Mouse (Mus musculus) forebrain, embryonic 12.5 days (tissue): ENCODE data around the gene Rhobtb1. TPM values are rescaled to one million over a fixed set of nuclear protein-coding genes. Genes with fewer than 3 reads are reported as not detected.
A peak's percentile ranks its signal among the peaks of the same experiment; 100 is the strongest.

Source experiments
- ATAC-seq: fragments of 200-750 bp; cut with Nextera tagmentation; 2 replicates; pipeline ENCODE4 v1.8.0; 2017; ENCODE audit warnings: moderate TSS enrichment; ENCODE audit not compliant: low FRiP score
- H3K27ac ChIP-seq: fragments of 300-500 bp; sonication (generic); 2 replicates; pipeline ENCODE4 v1.5.1; 2016; ENCODE audit warnings: mild to moderate bottlenecking
- H3K27me3 ChIP-seq: fragments of 300-500 bp; sonication (generic); 2 replicates; pipeline ENCODE4 v1.6.1; 2016; ENCODE audit warnings: mild to moderate bottlenecking
- H3K36me3 ChIP-seq: fragments of 300-500 bp; sonication (generic); replicated peaks from 2 replicates; pipeline ENCODE4 v1.6.1; 2016; ENCODE audit warnings: mild to moderate bottlenecking
- H3K4me1 ChIP-seq: fragments of 300-500 bp; sonication (generic); 2 replicates; pipeline ENCODE4 v1.6.1; 2016
- H3K4me2 ChIP-seq: fragments of 300-500 bp; sonication (generic); 2 replicates; pipeline ENCODE4 v1.6.1; 2016; ENCODE audit warnings: mild to moderate bottlenecking, moderate library complexity
- H3K4me3 ChIP-seq: fragments of 300-500 bp; sonication (generic); replicated peaks from 2 replicates; pipeline ENCODE4 v1.5.1; 2016; ENCODE audit warnings: mild to moderate bottlenecking
- H3K9ac ChIP-seq: fragments of 300-500 bp; sonication (generic); 2 replicates; pipeline ENCODE4 v1.6.1; 2016; ENCODE audit warnings: mild to moderate bottlenecking
- H3K9me3 ChIP-seq: fragments of 300-500 bp; sonication (generic); 2 replicates; pipeline ENCODE4 v1.6.1; 2016
- WGBS: fragments of 180-500 bp; shearing (Covaris S2); methylation state at CpG from one replicate; pipeline ENCODE4 v1.1.7; 2016; 5-methylcytosine and 5-hydroxymethylcytosine counted together
- polyA plus RNA-seq: library from polyadenylated mRNA; unstranded; fragments of >200 nt; fragmentation: Nextera tagmentation; extraction: Ambion mirVana; gene quantifications from 2 replicates; pipeline ENCODE4 v1.2.1, GENCODE M21; 2016

Gene Rhobtb1
- polyA plus RNA-seq, 1 experiment from 2014 or later = 17.8 TPM

DNA sequence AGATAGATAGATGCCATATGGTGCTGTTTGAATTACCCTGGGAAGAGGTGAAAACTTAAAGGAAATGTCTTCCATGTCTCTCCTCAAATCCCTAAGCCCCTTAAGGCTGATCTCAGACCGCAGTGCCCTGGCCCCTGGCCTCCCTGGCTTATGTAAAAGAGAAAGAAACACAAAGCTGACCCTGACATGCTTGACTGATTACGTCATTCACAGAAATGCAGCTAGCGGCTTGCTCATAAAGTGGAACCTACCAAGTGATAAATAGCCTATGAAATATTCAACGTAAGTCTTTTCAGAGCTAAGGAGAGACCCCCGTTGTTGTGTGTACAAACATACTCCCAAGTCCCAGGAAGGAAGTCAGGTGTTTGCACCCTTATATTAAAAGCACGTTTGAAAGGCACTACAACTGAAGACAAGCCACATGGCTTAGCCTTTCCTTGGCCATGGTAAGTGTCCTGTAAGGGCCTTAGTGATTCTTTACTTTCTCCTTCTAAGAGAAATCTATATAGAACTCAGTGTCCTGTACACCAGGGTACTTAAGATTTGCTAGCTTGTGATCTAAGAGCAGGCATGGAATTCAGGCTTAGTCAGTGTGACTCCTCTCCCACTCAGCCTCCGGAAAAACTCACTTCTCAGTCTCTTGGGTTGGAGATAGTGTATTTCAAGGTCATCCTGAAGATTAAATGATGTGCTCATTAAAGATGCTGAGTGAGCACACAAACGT lies 53.6 kb downstream of the Rhobtb1 start:
- Histone ChIP-seq H3K9me3 (no peaks in the 10 kb centered on the region), H3K36me3 (no peaks in the 10 kb centered on the region), H3K27me3 (no peaks in the 10 kb centered on the region), H3K4me3 (no peak overlapping the region), H3K9ac (no peak overlapping the region), H3K4me2 (no peak overlapping the region), H3K27ac (no peak overlapping the region), H3K4me1 (peaks cover 4% of the 10 kb centered on the region)
- WGBS = 34% methylated on average over 8 of the region's 8 CpGs
- no peak for ATAC-seq

DNA sequence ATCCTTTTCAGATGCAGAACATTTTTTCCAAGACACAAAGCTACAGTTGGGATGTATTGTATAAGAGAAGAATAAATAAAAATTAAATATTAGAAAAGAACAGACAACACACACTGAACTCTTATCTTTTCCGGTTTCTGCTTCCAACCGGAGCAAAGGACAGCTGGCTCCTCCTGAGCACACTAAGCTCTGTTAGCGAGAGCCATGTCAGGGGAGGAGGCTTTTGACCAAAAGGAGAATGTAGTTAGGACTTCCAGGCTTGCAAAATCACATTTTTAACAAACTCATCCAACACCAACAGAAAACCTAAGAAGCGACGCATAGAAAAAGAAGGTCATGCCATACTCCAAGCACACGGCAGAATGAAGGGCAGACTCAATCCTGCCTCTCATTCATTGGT lies 54.8 kb downstream of the Rhobtb1 start:
- no peak for ATAC-seq
- no peaks in the 10 kb centered on the region for H3K36me3 ChIP-seq
- H3K4me3 ChIP-seq = no peak overlapping the region
- WGBS = 85% methylated on average over 6 of the region's 6 CpGs
- H3K4me2 ChIP-seq = no peak overlapping the region
- no peak overlapping the region for H3K27ac ChIP-seq
- H3K27me3 ChIP-seq = no peaks in the 10 kb centered on the region
- H3K4me1 ChIP-seq = peaks cover 4% of the 10 kb centered on the region
- H3K9ac ChIP-seq = no peak overlapping the region
- no peaks in the 10 kb centered on the region for H3K9me3 ChIP-seq

DNA sequence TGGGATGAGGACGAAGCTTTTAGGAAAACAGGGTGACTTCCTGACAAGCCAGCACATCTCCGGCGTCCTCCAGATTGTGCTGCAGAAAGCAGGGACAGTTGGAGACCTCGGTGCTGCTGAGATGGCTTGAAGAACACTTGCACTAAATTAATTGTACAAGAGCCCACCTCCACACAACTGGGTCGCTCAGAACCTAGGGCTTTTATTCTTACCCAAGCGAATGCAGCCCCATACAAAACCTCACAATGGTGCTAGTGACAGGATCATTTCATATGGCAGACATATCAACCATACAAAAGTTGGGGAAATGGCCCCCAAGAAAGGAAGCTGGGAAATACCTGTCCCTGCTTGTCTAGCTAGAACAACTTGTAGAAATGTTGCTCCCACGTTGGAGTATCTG lies 56.2 kb downstream of the Rhobtb1 start:
- 84% methylated on average over 7 of the region's 7 CpGs for WGBS
- Histone ChIP-seq H3K4me1 (peaks cover 14% of the 10 kb centered on the region), H3K4me3 (no peak overlapping the region), H3K9ac (no peak overlapping the region), H3K9me3 (no peaks in the 10 kb centered on the region), H3K36me3 (no peaks in the 10 kb centered on the region), H3K4me2 (no peak overlapping the region), H3K27ac (no peak overlapping the region), H3K27me3 (no peaks in the 10 kb centered on the region)
- no peak for ATAC-seq

DNA sequence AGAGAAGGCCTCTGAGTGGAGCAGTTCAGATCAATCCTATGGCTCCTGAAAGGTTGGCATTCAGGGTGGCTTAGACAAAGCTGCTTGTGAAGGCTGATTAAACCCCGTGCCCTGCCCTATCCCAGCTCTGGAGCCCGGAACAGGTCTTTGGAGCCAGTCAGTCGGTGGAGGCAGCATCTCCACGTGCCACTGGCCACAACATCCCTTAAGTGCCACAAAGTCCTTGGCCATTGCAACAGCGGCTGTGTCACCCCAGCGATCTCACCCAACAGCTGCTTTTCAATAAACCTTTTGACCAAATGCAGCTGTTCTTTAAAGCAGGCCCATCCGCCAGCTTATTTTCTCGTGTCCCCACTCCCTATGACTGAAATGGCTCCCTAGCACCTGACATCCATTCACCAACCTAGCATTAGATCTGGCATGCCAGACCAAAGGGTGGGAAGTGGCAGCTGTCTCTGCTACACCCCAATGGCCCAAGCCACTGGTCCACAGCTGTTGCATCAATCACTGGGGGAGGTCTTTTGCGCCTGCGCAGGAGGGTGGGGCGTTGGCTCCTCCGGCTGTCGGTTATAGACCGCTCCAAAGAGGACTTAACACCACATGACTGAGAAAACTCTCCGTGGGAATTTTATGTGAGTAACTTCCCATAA lies 56.9 kb downstream of the Rhobtb1 start:
- H3K9ac ChIP-seq = no peak overlapping the region
- no peaks in the 10 kb centered on the region for H3K36me3 ChIP-seq
- H3K4me3 ChIP-seq = no peak overlapping the region
- H3K4me1 ChIP-seq = peaks cover 14% of the 10 kb centered on the region
- WGBS = 87% methylated on average over 15 of the region's 15 CpGs
- no peaks in the 10 kb centered on the region for H3K9me3 ChIP-seq
- ATAC-seq = no peak
- no peak overlapping the region for H3K4me2 ChIP-seq
- no peak overlapping the region for H3K27ac ChIP-seq
- H3K27me3 ChIP-seq = no peaks in the 10 kb centered on the region

DNA sequence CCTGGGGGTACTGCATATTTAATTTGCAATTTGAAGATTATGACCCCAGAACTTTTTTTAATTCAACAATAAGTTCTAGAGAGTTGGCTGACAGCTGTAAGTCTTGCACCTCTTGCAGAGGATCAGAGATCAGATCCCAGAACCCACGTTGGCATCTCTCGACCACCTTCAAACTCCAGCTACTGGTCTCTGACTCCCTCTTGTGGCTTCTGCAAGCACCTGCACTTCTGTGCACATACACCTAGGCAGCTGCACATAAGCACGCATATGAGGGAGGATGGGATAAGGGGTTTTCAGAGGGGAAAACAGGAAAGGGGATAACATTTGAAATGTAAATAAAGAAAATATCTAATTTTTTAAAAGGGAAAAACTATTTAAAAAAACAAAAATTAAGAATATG lies 57.5 kb downstream of the Rhobtb1 start:
- no peak overlapping the region for H3K9ac ChIP-seq
- peaks cover 16% of the 10 kb centered on the region for H3K4me1 ChIP-seq
- no peaks in the 10 kb centered on the region for H3K27me3 ChIP-seq
- H3K4me3 ChIP-seq = no peak overlapping the region
- WGBS = 95% methylated on average over 3 of the region's 3 CpGs
- H3K36me3 ChIP-seq = no peaks in the 10 kb centered on the region
- no peak overlapping the region for H3K4me2 ChIP-seq
- H3K9me3 ChIP-seq = no peaks in the 10 kb centered on the region
- no peak overlapping the region for H3K27ac ChIP-seq
- no peak for ATAC-seq

DNA sequence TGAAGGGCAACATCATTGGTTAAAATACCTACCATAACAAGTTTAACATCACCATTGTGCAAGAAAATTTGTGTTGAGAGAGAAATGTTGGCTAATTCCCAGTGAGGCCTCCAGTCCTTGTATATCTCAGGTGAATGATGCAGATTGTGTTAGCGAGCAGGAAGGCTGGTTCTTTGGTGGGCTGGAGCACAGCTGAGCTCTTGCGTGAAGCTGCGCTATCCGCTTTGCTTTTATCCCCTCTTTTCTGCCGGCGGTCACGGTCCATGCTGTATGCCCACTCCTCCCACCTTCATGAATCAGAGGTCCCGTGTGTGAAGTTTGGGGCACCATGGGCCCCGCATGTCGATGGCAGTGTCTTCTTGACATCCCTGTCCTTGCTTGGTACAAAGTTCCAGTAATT lies 58.8 kb downstream of the Rhobtb1 start:
- Histone ChIP-seq H3K9me3 (no peaks in the 10 kb centered on the region), H3K27me3 (no peaks in the 10 kb centered on the region), H3K4me3 (no peak overlapping the region), H3K9ac (no peak overlapping the region), H3K4me1 (peaks cover 19% of the 10 kb centered on the region), H3K4me2 (no peak overlapping the region), H3K36me3 (no peaks in the 10 kb centered on the region), H3K27ac (no peak overlapping the region)
- WGBS = 94% methylated on average over 10 of the region's 10 CpGs
- ATAC-seq = no peak

DNA sequence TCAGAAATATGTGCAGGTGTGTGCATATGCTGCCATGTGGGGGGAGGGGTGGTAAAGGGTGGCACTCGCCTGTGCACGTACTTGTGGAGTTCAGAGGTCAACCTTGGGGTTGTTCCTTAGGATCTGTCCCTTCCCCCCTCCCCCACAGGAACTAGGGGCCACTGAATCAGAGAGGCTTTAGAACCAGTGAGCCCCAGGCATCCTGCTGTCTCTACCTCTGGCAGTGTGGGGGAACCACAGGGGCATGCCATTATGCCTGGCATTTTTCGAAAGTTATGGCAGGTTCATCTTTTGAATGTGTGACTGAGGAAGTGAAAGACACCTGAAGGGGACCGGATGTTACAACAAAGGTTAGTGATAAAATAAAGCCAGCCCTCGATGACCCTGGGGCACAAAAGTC lies 59.4 kb downstream of the Rhobtb1 start:
- Histone ChIP-seq H3K27ac (no peak overlapping the region), H3K4me1 (peaks cover 19% of the 10 kb centered on the region), H3K4me2 (no peak overlapping the region), H3K36me3 (no peaks in the 10 kb centered on the region), H3K9ac (no peak overlapping the region), H3K27me3 (no peaks in the 10 kb centered on the region), H3K4me3 (no peak overlapping the region), H3K9me3 (no peaks in the 10 kb centered on the region)
- 90% methylated on average over 5 of the region's 5 CpGs for WGBS
- no peak for ATAC-seq

DNA sequence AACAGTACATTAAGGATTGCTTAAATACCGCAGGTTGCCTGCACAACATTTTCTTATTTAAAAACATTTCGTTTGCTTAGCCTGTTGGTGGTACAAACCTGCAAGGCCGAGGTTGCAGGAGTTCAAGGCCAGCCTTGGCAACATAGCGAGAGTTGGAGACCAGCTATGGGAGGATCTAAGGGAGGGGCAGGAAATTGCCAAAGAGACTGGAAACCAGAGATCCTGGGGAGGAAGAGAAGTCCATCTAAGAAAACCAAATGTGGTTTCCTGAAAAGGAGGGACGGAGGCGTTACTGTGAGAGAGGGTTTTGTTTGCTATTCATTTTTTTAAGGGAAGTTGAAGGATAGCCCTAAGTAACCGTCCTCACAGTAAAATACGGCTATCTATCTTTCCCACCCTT lies 60.3 kb downstream of the Rhobtb1 start:
- Histone ChIP-seq H3K4me2 (peak overlapping the region; percentile 85), H3K36me3 (peaks cover 4% of the 10 kb centered on the region), H3K4me3 (peak overlapping the region; percentile 65; the same call in 1 of the 2 replicates), H3K27ac (no peak overlapping the region), H3K4me1 (peaks cover 19% of the 10 kb centered on the region), H3K9me3 (no peaks in the 10 kb centered on the region), H3K9ac (peak overlapping the region; percentile 77; the same call in 1 of the 2 replicates), H3K27me3 (no peaks in the 10 kb centered on the region)
- 58% methylated on average over 8 of the region's 8 CpGs for WGBS
- no peak for ATAC-seq

DNA sequence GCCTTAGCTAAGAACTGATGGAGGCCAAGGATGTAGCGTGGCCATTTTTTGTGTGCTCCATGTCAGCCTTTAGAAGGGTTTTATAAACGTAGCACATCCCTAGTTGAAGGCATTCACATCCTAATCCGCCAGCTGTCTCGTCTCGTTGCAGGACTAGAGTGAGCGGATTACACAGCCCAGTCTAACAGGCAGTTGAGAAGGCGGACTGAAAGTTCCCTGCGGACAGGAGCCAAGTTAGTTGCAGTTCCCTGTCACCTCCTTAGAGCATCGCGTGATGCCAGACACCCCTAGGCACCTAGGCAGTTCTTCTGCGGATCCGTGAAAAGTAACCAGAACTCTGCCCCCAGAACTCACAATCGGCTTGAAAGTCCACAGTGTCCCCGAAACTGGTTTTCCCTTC lies 60.7 kb downstream of the Rhobtb1 start:
- WGBS = 5% methylated on average over 14 of the region's 14 CpGs
- ATAC-seq = no peak; the same call in 1 of the 2 replicates
- H3K4me1 ChIP-seq = peaks cover 19% of the 10 kb centered on the region

DNA sequence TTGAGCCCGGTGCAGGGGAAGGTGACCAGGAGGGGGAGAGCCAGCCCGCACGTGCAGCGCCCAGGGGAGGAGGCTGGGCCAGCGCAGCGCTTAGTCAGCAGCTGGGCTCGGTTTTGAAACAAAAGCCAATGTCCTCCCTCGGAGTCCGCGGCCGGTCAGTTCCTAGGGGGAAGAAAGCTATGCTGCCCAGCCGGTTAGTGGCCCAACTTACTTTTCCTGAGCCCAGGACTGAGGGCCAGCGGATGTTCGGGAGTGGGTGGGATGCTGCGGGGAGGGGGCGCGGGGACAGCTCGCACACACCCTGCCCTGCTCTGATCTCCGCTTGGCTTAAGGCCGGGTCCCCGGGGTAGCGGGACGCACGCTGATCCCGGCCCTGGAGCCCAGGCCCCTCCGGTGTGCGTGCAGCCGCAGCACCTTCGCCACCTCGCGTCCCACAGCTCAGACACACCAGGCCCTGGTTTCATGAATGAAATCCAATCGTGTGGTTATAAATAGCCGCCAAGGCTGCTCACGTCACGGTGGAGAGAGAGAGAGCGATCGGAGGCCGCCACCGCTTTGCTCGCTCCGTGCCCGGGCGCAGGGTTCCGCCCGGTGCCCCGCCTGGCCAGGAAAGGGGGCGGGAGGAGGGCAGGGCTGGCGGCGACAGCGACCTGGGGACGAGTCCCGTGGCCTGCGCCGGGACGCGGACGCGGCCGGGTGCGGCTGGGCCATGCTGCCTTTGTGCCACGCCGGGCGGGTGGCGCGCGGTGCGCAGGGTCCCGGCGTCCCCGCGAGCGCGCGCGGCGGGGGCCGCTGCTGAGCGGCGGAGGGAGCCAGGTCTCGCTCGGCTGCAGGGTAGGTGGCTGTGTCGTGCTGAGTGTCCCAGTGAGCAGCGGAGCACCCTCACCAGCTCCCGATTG lies 61.6 kb downstream of the Rhobtb1 start, which contains the start of gene A930033H14Rik:
Gene A930033H14Rik (minus strand): TSS at position 557 of the 899 bp plus-strand sequence.
- peak; percentile 89 for ATAC-seq
- peak within 1 kb of the TSS; percentile 94 for H3K27ac ChIP-seq
- WGBS = under 1% methylated on average over 76 of the region's 84 CpGs
- H3K27me3 ChIP-seq = no peaks in the 10 kb centered on the region
- H3K36me3 ChIP-seq = peaks cover 6% of the 10 kb centered on the region
- no peaks in the 10 kb centered on the region for H3K9me3 ChIP-seq
- peak within 1 kb of the TSS; percentile 65 for H3K4me3 ChIP-seq
- H3K4me2 ChIP-seq = peak within 1 kb of the TSS; percentile 85
- H3K4me1 ChIP-seq = peaks cover 19% of the 10 kb centered on the region
- peak within 1 kb of the TSS; percentile 77 for H3K9ac ChIP-seq

More for the DNA sequence above, 60.7 kb downstream of the Rhobtb1 start:
- Histone ChIP-seq H3K4me3 (peak overlapping the region; percentile 65), H3K27ac (peak overlapping the region; percentile 94), H3K27me3 (no peaks in the 10 kb centered on the region), H3K36me3 (peaks cover 6% of the 10 kb centered on the region), H3K9ac (peak overlapping the region; percentile 77), H3K4me2 (peak overlapping the region; percentile 85), H3K9me3 (no peaks in the 10 kb centered on the region)

DNA sequence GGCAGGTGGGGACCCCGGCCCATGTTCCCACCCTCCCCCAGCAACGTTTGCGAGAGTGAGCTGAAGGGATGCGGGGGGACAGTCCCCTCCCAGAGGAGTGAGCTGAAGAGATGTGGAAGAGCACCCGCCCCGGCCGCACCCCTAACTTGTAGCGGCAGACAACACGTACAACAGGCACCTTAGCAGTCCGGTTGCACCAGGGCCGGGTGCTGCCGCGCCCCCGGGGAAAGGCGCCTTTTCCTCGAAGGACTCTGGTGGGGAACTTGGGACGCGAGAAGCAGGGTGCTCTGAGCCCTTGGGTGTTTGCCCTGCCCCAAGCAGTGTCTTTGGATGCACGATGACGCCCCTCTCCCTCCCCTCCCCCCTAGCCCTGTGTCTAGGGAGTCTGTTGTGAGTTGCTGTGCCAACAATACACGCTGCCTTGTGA lies 62.2 kb downstream of the Rhobtb1 start:
- H3K36me3 ChIP-seq = peaks cover 10% of the 10 kb centered on the region
- H3K9me3 ChIP-seq = no peaks in the 10 kb centered on the region
- H3K4me1 ChIP-seq = peaks cover 19% of the 10 kb centered on the region
- H3K9ac ChIP-seq = peak overlapping the region; percentile 77
- H3K27ac ChIP-seq = peak overlapping the region; percentile 94
- peak overlapping the region; percentile 85 for H3K4me2 ChIP-seq
- WGBS = 0% methylated on average over 21 of the region's 21 CpGs
- no peaks in the 10 kb centered on the region for H3K27me3 ChIP-seq
- ATAC-seq = peak; percentile 74
- peak overlapping the region; percentile 65 for H3K4me3 ChIP-seq

DNA sequence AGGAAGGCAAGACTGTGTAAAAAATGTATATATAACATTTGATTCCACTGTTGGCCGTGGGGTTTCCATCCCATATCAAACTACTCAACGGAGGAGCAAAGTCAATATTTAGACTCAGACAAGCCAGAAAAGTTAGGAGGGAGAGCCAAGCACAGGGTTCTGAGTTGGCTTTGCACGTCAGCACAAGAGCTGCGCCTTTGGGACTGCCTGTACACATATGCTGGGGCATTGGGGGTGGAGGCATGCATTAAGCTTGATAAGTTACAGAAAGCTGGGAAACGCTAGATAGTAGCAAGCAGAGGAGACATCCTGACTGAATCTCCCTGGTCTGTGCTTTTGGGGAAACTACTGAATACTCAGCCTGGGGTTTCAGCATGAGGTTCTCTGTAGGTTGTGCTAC lies 62.8 kb downstream of the Rhobtb1 start:
- Histone ChIP-seq H3K27ac (no peak overlapping the region; the same call in 1 of the 2 replicates), H3K9ac (peak overlapping the region; percentile 77), H3K36me3 (peaks cover 11% of the 10 kb centered on the region), H3K4me3 (peak overlapping the region; percentile 65), H3K4me1 (peaks cover 19% of the 10 kb centered on the region), H3K27me3 (no peaks in the 10 kb centered on the region), H3K9me3 (no peaks in the 10 kb centered on the region), H3K4me2 (peak overlapping the region; percentile 85)
- WGBS = 34% methylated on average over 5 of the region's 5 CpGs
- ATAC-seq = no peak
